Mouse (Mus musculus): ENCODE results near the gene Aes.

GRCm38 (mm10) chr10:81544296-81545160, 14.8 kb upstream of the Aes start:
- TF ChIP-seq CTCF (IDR thresholded peaks at IDR 0.05; ENCODE audit: low read depth, low read length), result no peak
- TF ChIP-seq TAL1 (conservative IDR thresholded peaks at IDR 0.05; ENCODE audit: low read depth, low read length), result no peak
- no peak for TF ChIP-seq POLR2AphosphoS5 (IDR thresholded peaks at IDR 0.05; ENCODE audit: insufficient replicate concordance, low read depth, low read length)

Measured in G1E (cell line).